Mouse (Mus musculus): Measurements from ENCODE around the gene Bank1. TPM values are rescaled to one million over a fixed set of nuclear protein-coding genes. Genes with fewer than 3 reads are reported as not detected.

The Bank1 gene
- polyA plus RNA-seq, 1 experiment: 0.37 TPM

DNA sequence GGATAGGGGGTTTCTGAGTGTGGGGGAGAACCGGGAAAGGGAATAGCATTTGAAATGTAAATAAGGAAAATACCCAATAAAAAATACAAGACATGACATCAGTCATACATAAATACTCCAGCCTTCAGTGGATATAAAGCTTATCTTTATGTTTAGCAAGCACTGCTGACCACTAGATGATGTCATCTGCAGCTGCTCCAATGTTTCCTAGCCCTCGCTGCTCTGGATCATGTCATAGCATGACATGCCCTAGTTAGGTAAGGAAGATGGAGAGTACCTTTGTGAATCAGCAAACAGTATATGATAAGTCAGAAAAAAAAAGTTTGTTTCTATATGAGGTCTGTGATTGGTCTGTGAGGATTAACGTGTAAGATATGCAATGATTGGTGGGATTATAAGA, 68.1 kb downstream of the Bank1 start:
- Histone ChIP-seq H3K27me3 (replicated peaks) (no peaks in the 10 kb centered on the region), H3K4me3 (replicated peaks) (no peak overlapping the region), H3K36me3 (replicated peaks; ENCODE audit: low read length) (no peaks in the 10 kb centered on the region), H3K4me1 (peaks cover 17% of the 10 kb centered on the region), H3K9me3 (no peaks in the 10 kb centered on the region)
- no peak for TF ChIP-seq GATA1 (IDR thresholded peaks at IDR 0.05; ENCODE audit: borderline replicate concordance, low read length)
- no peak for TF ChIP-seq FLI1 (IDR thresholded peaks at IDR 0.05; ENCODE audit: low read length)

DNA sequence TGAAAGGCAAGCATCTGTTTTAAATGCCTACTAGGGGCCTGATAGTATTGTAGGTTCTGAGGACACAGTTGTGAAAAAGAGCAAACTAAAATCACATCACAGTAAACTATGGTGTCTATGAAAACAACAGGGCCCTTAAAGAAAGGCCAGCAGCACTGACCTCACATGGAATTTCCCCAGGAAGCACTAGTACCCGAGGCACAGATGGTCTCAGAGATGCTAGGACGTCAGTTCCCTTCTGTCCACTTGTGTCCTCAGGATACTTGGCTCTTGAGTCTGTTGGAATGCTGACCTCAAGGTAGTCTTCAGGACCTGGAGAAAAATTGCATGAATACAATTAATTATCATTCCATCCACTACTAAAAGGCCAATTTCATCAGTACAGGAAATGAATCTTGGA, 71.2 kb downstream of the Bank1 start:
- Histone ChIP-seq H3K27me3 (replicated peaks) (no peaks in the 10 kb centered on the region), H3K4me1 (peaks cover 28% of the 10 kb centered on the region), H3K9me3 (no peaks in the 10 kb centered on the region), H3K36me3 (replicated peaks; ENCODE audit: low read length) (no peaks in the 10 kb centered on the region), H3K4me3 (replicated peaks) (no peak overlapping the region)
- TF ChIP-seq GATA1 (IDR thresholded peaks at IDR 0.05; ENCODE audit: borderline replicate concordance, low read length) (no peak), FLI1 (IDR thresholded peaks at IDR 0.05; ENCODE audit: low read length) (no peak)

DNA sequence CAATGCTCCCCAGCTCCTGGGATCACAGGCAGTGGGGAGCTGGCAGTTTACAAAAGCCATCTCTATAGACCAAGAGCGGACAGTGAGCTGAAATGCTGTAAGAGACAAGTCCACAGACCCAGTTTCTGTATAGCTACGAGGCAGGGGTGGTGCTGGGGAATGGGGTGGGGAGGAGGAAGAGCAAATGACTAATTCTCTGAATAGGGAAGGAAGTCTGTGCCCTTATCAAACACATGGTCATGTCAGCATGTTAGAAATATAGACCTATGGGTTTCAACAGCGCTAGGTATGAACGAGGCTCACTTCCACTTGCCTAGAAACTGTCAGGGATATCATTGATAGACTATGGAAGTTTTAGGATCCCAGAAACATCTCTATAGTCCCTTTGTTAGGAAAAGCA, 73.0 kb downstream of the Bank1 start:
- Histone ChIP-seq H3K27me3 (replicated peaks) (no peaks in the 10 kb centered on the region), H3K9me3 (no peaks in the 10 kb centered on the region), H3K36me3 (replicated peaks; ENCODE audit: low read length) (no peaks in the 10 kb centered on the region), H3K4me1 (peaks cover 31% of the 10 kb centered on the region), H3K4me3 (replicated peaks) (peak overlapping the region; percentile 64)
- TF ChIP-seq GATA1 (IDR thresholded peaks at IDR 0.05; ENCODE audit: borderline replicate concordance, low read length): no peak
- TF ChIP-seq FLI1 (IDR thresholded peaks at IDR 0.05; ENCODE audit: low read length): no peak

DNA sequence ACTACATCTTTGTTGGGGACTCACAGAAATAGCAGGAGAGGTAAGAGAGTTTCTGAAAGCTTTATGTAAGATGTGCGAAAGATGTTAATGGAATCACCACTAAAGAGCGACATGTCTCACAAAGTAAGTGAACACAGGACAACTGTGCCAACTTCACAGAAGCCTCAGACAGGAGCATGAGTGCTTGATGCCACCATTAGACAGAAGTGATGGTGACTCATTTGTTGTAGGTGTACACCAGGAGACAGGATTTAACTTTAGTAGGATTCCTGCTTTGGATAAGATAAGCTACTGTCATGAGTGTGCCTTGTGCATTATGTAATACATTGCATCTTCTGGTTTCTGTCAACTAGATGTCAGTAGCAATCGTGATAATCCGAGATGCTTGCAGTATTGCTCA, 74.3 kb downstream of the Bank1 start:
- no peaks in the 10 kb centered on the region for H3K36me3 ChIP-seq (replicated peaks; ENCODE audit: low read length)
- TF ChIP-seq GATA1 (IDR thresholded peaks at IDR 0.05; ENCODE audit: borderline replicate concordance, low read length) (no peak), FLI1 (IDR thresholded peaks at IDR 0.05; ENCODE audit: low read length) (no peak)
- H3K9me3 ChIP-seq: no peaks in the 10 kb centered on the region
- no peak overlapping the region for H3K4me3 ChIP-seq (replicated peaks)
- no peaks in the 10 kb centered on the region for H3K27me3 ChIP-seq (replicated peaks)
- peaks cover 31% of the 10 kb centered on the region for H3K4me1 ChIP-seq

DNA sequence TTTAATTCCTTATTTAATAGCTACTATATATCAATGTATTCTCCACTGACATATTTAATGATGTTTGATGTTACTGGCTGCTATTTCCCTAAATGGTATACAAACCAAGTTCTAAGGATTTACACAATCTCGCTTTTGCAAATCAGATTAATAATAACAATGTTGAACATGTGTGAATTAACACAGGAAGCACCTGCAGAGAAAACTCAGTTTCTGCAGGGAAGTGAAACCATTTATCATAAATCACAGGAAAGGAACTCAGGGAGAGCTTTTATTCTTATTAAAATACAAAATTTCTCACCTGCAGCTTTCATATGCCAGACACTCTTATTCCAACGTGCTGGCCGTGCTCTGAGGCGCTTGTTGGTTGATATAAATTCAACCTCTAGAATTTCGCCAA, 78.5 kb downstream of the Bank1 start:
- Histone ChIP-seq H3K4me3 (replicated peaks) (no peak overlapping the region), H3K9me3 (no peaks in the 10 kb centered on the region), H3K4me1 (peaks cover 11% of the 10 kb centered on the region; the same call in 1 of the 2 replicates), H3K27me3 (replicated peaks) (no peaks in the 10 kb centered on the region), H3K36me3 (replicated peaks; ENCODE audit: low read length) (no peaks in the 10 kb centered on the region)
- TF ChIP-seq FLI1 (IDR thresholded peaks at IDR 0.05; ENCODE audit: low read length) (no peak), GATA1 (IDR thresholded peaks at IDR 0.05; ENCODE audit: borderline replicate concordance, low read length) (no peak)

DNA sequence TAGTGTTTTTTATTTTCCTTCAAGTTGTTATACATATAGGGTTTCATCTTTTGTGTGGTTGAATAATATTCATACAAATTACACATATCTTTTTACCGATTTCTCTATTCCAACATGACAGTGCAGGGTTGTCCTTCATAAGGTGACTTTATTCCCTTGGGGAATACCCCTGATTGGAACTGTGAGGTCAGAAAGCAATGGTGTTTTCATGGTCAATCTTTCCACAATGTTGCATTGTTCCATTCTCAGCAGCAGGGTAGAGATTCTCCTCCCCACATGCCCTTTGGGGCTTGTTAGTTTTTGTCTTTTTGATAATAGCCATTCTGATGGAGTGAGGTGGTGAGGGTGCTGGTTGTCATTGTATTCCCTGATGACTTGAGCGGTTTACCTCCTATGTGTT, 80.9 kb downstream of the Bank1 start:
- Histone ChIP-seq H3K4me3 (replicated peaks) (no peak overlapping the region), H3K27me3 (replicated peaks) (no peaks in the 10 kb centered on the region), H3K36me3 (replicated peaks; ENCODE audit: low read length) (no peaks in the 10 kb centered on the region), H3K4me1 (peaks cover 3% of the 10 kb centered on the region; the same call in 1 of the 2 replicates), H3K9me3 (no peaks in the 10 kb centered on the region)
- TF ChIP-seq FLI1 (IDR thresholded peaks at IDR 0.05; ENCODE audit: low read length) (no peak), GATA1 (IDR thresholded peaks at IDR 0.05; ENCODE audit: borderline replicate concordance, low read length) (no peak)

DNA sequence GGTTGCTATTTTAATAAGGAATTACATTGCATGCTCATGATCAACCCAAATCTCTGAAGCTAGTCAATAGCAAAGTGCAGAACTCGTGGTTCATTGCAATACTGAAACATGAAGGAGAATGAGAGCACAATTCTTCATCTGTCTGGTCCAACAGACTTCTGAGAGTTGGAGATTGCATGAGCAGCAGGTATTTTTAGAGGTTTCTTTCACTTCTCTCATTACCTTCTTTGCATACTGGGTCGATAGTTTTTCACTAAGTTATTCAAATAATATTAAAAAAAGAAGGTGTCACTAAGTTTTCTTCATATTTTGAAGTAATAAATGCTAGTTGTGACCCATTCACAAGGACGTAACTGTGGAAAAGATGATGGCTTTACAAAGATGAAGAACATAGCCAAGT, 87.1 kb downstream of the Bank1 start:
- no peaks in the 10 kb centered on the region for H3K9me3 ChIP-seq
- no peaks in the 10 kb centered on the region for H3K27me3 ChIP-seq (replicated peaks)
- no peaks in the 10 kb centered on the region for H3K36me3 ChIP-seq (replicated peaks; ENCODE audit: low read length)
- H3K4me3 ChIP-seq (replicated peaks): no peak overlapping the region
- H3K4me1 ChIP-seq: no peaks in the 10 kb centered on the region
- TF ChIP-seq GATA1 (IDR thresholded peaks at IDR 0.05; ENCODE audit: borderline replicate concordance, low read length): no peak
- TF ChIP-seq FLI1 (IDR thresholded peaks at IDR 0.05; ENCODE audit: low read length): no peak

DNA sequence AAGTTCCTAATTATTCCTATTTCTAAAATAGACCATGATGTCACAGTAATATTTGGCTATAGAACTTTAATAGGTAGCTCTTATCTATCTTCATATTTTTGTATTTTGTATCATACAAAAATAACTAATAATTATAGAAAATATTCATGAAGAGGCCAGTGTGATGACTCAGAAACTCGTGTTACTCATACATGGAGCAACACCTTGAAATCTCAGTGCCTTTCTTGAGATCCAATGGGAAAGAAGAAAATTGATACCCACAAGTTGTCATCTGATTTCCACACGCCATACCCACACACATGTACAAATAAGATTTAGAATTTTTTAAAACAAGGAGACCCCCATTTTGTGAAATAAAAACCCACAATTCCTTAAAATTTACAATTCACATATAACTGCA, 92.4 kb downstream of the Bank1 start:
- no peak overlapping the region for H3K4me3 ChIP-seq (replicated peaks)
- H3K27me3 ChIP-seq (replicated peaks): no peaks in the 10 kb centered on the region
- TF ChIP-seq FLI1 (IDR thresholded peaks at IDR 0.05; ENCODE audit: low read length) (no peak), GATA1 (IDR thresholded peaks at IDR 0.05; ENCODE audit: borderline replicate concordance, low read length) (no peak)
- no peaks in the 10 kb centered on the region for H3K9me3 ChIP-seq
- no peaks in the 10 kb centered on the region for H3K36me3 ChIP-seq (replicated peaks; ENCODE audit: low read length)
- no peaks in the 10 kb centered on the region for H3K4me1 ChIP-seq

DNA sequence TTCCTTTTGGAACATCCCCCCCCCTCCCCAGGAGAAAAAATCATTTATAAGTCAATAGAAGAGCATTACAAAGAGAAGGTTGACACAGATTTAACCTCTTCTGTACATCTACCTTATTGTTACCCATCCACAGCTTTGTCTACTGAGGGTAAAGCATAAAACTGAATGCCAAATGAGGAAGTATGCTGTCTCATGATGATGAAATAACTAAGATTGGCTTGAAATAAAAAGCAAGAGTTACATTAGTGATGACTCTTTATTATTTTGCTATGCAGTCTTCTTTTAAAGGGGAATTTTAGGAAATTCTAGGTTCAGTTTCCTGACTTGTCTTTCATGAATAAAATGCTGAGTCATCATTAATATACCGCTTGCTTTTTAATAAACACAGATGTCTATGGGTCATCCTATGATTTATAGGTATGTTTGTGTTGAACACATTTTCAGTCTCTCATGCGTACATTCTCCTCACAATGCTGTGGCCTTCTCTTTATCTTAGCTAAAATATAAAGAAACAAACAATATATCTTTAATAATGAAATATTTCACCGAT, 95.2 kb downstream of the Bank1 start:
- no peaks in the 10 kb centered on the region for H3K27me3 ChIP-seq (replicated peaks)
- H3K4me1 ChIP-seq: no peaks in the 10 kb centered on the region
- no peaks in the 10 kb centered on the region for H3K36me3 ChIP-seq (replicated peaks; ENCODE audit: low read length)
- H3K4me3 ChIP-seq (replicated peaks): no peak overlapping the region
- TF ChIP-seq FLI1 (IDR thresholded peaks at IDR 0.05; ENCODE audit: low read length): no peak
- TF ChIP-seq GATA1 (IDR thresholded peaks at IDR 0.05; ENCODE audit: borderline replicate concordance, low read length): no peak
- H3K9me3 ChIP-seq: no peaks in the 10 kb centered on the region

DNA sequence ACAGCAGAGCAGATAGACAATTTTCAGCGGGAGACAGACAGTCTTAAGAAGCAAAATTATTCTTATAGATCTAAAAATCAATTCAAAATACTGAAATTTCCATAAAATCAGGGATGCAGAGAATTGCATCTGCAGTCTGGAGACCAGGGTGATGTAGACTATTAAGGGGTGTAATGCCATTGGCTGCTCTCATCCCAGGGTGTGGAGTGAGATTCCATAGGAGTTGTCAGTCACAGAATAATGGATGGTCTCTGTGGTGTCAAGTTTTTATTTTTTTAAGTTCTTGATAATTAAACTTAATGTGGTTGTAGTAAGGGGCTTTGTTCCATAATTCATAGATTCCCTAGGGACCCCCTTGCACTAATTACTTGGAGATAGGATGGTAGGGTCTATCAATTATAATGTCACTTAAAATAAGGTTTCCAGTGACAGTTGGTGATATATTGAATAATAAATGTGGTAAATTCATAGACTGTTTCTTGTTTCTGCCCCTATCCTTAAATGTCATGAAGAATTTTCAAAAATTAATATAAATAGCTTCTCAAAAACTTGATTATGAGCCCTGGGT, 136.1 kb downstream of the Bank1 start:
- Histone ChIP-seq H3K27me3 (replicated peaks) (no peaks in the 10 kb centered on the region), H3K9me3 (no peaks in the 10 kb centered on the region), H3K4me3 (replicated peaks) (no peak overlapping the region), H3K36me3 (replicated peaks; ENCODE audit: low read length) (no peaks in the 10 kb centered on the region), H3K4me1 (no peaks in the 10 kb centered on the region)
- TF ChIP-seq FLI1 (IDR thresholded peaks at IDR 0.05; ENCODE audit: low read length) (no peak), GATA1 (IDR thresholded peaks at IDR 0.05; ENCODE audit: borderline replicate concordance, low read length) (no peak)
